20 mouse cellular contexts compared by ENCODE assay signal in genomic region chr7:74377909-74378308, GRCm38 (mm10).
DNase-seq lines count a peak whose midpoint lies in the region; ATAC-seq and TF ChIP-seq lines count a peak whose summit lies in the region.
"Had no signal": no experiment of that assay in that cellular context is flagged by ENCODE, and none has a peak within 500 bp of the region (broad histone marks: within the 10 kb centered on the region; RNA-seq: fewer than 3 reads in every experiment).

No protein-coding gene starts in this region.

- no peak overlapping the region for H3K4me3 ChIP-seq in gastrocnemius, adult 2 months
- H3K4me3 ChIP-seq in embryonic facial prominence, embryonic 15.5 days (replicated peaks), result no peak overlapping the region
- no peak overlapping the region for H3K4me3 ChIP-seq in limb, embryonic 13.5 days
- H3K4me3 ChIP-seq: erythroblast, embryonic 14.5 days; forebrain, embryonic 10.5 days; heart, embryonic 12.5 days had no signal

- no peaks in the 10 kb centered on the region; the same call in 1 of the 2 replicates for H3K27me3 ChIP-seq in embryonic facial prominence, embryonic 15.5 days
- H3K27me3 ChIP-seq in limb, embryonic 13.5 days, result peaks cover 35% of the 10 kb centered on the region
- H3K27me3 ChIP-seq: heart, embryonic 12.5 days; Patski had no signal

- H3K4me1 ChIP-seq in embryonic facial prominence, embryonic 15.5 days, result peaks cover 36% of the 10 kb centered on the region
- H3K4me1 ChIP-seq in limb, embryonic 13.5 days, result peaks cover 27% of the 10 kb centered on the region
- H3K4me1 ChIP-seq: forebrain, embryonic 10.5 days had no signal

- 19% methylated on average over 10 of the region's 10 CpGs for WGBS in embryonic facial prominence, embryonic 15.5 days
- WGBS in limb, embryonic 13.5 days, result 23% methylated on average over 10 of the region's 10 CpGs

- H3K9ac ChIP-seq in embryonic facial prominence, embryonic 15.5 days, result no peak overlapping the region
- H3K9ac ChIP-seq in limb, embryonic 13.5 days, result no peak overlapping the region
- H3K9ac ChIP-seq: heart, embryonic 12.5 days had no signal

- H3K4me2 ChIP-seq in embryonic facial prominence, embryonic 15.5 days (replicated peaks), result peak overlapping the region; percentile 32
- H3K4me2 ChIP-seq in limb, embryonic 13.5 days (replicated peaks), result peak overlapping the region; percentile 36
- H3K4me2 ChIP-seq: heart, embryonic 12.5 days had no signal

- no peaks in the 10 kb centered on the region for H3K36me3 ChIP-seq in embryonic facial prominence, embryonic 15.5 days
- H3K36me3 ChIP-seq in limb, embryonic 13.5 days, result no peaks in the 10 kb centered on the region
- H3K36me3 ChIP-seq: forebrain, embryonic 10.5 days; heart, embryonic 12.5 days had no signal

- ATAC-seq in common myeloid progenitor, adult 5-6 weeks (replicated peaks; ENCODE audit: low read depth, poor library complexity, severe bottlenecking), result peak; percentile 56
- no peak for ATAC-seq in embryonic facial prominence, embryonic 15.5 days (ENCODE audit: insufficient number of reproducible peaks, low FRiP score, low TSS enrichment, low read depth)
- no peak for ATAC-seq in limb, embryonic 13.5 days (ENCODE audit: low FRiP score, low read depth)
- ATAC-seq: forebrain, embryonic 14.5 days; hindbrain, embryonic 16.5 days; Patski had no signal

- H3K27ac ChIP-seq in gastrocnemius, adult 2 months, result peak overlapping the region; percentile 73
- no peak overlapping the region for H3K27ac ChIP-seq in embryonic facial prominence, embryonic 15.5 days (replicated peaks)
- no peak overlapping the region for H3K27ac ChIP-seq in limb, embryonic 13.5 days
- H3K27ac ChIP-seq: forebrain, embryonic 10.5 days had no signal

- DNase-seq in gastrocnemius, adult 2 months, result no peak
- DNase-seq in gastrocnemius, postnatal 36 days, result no peak
- no peak for DNase-seq in thymus, postnatal 25 days
- no peak for DNase-seq in layer of hippocampus, adult 8-10 months (ENCODE audit: low spot score in 2 of 2)
- no peak for DNase-seq in adrenal gland, postnatal 25 days
- DNase-seq: adrenal gland, adult 8-10 months; cerebellum, adult 11 months; cerebellum, adult 9-10 months; cerebellum, postnatal 25 days; gastrocnemius, postnatal 10 days; kidney, adult 18-20 months had no signal

- TF ChIP-seq CTCF in gastrocnemius, adult 2 months (IDR thresholded peaks at IDR 0.05), result no peak

- H3K9me3 ChIP-seq in embryonic facial prominence, embryonic 15.5 days (replicated peaks), result no peaks in the 10 kb centered on the region
- no peaks in the 10 kb centered on the region for H3K9me3 ChIP-seq in limb, embryonic 13.5 days
- H3K9me3 ChIP-seq: forebrain, embryonic 10.5 days; heart, embryonic 12.5 days had no signal

- intact Hi-C loops in gastrocnemius, adult 2 months (cut with DNase I), result no loop called here
- intact Hi-C loops in gastrocnemius, postnatal 36 days (cut with DNase I), result loop anchor here (10.0 kb wide), 1 partner anchor 487 kb away; no protein-coding TSS in a partner anchor
